Mouse (Mus musculus) heart, embryonic 12.5 days (tissue): ENCODE results near the gene Tmem43. TPM values are rescaled to one million over a fixed set of nuclear protein-coding genes. Genes with fewer than 3 reads are reported as not detected.

Experiments used
- ATAC-seq: fragments of 200-750 bp; cut with Nextera tagmentation; 2 replicates; pipeline ENCODE4 v1.8.0; 2017; ENCODE audit warnings: moderate TSS enrichment, moderate library complexity; ENCODE audit not compliant: insufficient number of reproducible peaks, low FRiP score
- H3K27ac ChIP-seq: fragments of 300-500 bp; sonication (generic); 2 replicates; pipeline ENCODE4 v1.5.1; 2016; ENCODE audit warnings: mild to moderate bottlenecking, moderate library complexity; ENCODE audit not compliant: poor library complexity, severe bottlenecking
- H3K27me3 ChIP-seq: fragments of 300-500 bp; sonication (generic); replicated peaks from 2 replicates; pipeline ENCODE4 v1.6.1; 2016; ENCODE audit warnings: mild to moderate bottlenecking, moderate library complexity
- H3K36me3 ChIP-seq: fragments of 300-500 bp; sonication (generic); 2 replicates; pipeline ENCODE4 v1.6.1; 2016; ENCODE audit warnings: mild to moderate bottlenecking, moderate library complexity
- H3K4me1 ChIP-seq: fragments of 300-500 bp; sonication (generic); replicated peaks from 2 replicates; pipeline ENCODE4 v1.6.1; 2016; ENCODE audit warnings: mild to moderate bottlenecking
- H3K4me2 ChIP-seq: fragments of 300-500 bp; sonication (generic); 2 replicates; pipeline ENCODE4 v1.6.1; 2016; ENCODE audit warnings: mild to moderate bottlenecking, moderate library complexity
- H3K4me3 ChIP-seq: fragments of 300-500 bp; sonication (generic); 2 replicates; pipeline ENCODE4 v1.5.1; 2016; ENCODE audit warnings: mild to moderate bottlenecking
- H3K9ac ChIP-seq: fragments of 300-500 bp; sonication (generic); 2 replicates; pipeline ENCODE4 v1.6.1; 2016; ENCODE audit warnings: mild to moderate bottlenecking, moderate library complexity
- H3K9me3 ChIP-seq: fragments of 300-500 bp; sonication (generic); replicated peaks from 2 replicates; pipeline ENCODE4 v1.6.1; 2016; ENCODE audit warnings: mild to moderate bottlenecking, moderate library complexity
- WGBS: fragments of 180-500 bp; shearing (Covaris S2); methylation state at CpG from one replicate; pipeline ENCODE4 v1.1.7; 2016; 5-methylcytosine and 5-hydroxymethylcytosine counted together
- polyA plus RNA-seq: library from polyadenylated mRNA; unstranded; fragments of >200 nt; fragmentation: Nextera tagmentation; extraction: Ambion mirVana; gene quantifications from 2 replicates; pipeline ENCODE4 v1.2.1, GENCODE M21; 2016

Gene Tmem43
- 33.0 and 35.4 TPM in 2 replicates for polyA plus RNA-seq

- ATAC-seq, result peak; percentile 97
- Histone ChIP-seq H3K4me3 (peak within 1 kb of the TSS; percentile 83), H3K27ac (peak within 1 kb of the TSS; percentile 88), H3K4me2 (peak within 1 kb of the TSS; percentile 80), H3K4me1 (peaks cover 20% of the 10 kb centered on the region), H3K27me3 (no peaks in the 10 kb centered on the region), H3K9ac (peak within 1 kb of the TSS; percentile 86), H3K9me3 (no peaks in the 10 kb centered on the region), H3K36me3 (peaks cover 20% of the 10 kb centered on the region)
- under 1% methylated on average over 73 of the region's 74 CpGs for WGBS
These were observed at the start of gene Tmem43, which contains the start of gene Chchd4 for GRCm38 (mm10) chr6:91472868-91473804. Gene Tmem43, plus strand, starts transcription at chr6:91473703. Gene Chchd4, minus strand, starts transcription at chr6:91473546.

GRCm38 (mm10) chr6:91424151-91424550 lies 49.4 kb upstream of the Tmem43 start:
- Histone ChIP-seq H3K27me3 (peaks cover 37% of the 10 kb centered on the region), H3K27ac (no peak overlapping the region), H3K9me3 (no peaks in the 10 kb centered on the region), H3K4me3 (no peak overlapping the region), H3K4me2 (no peak overlapping the region), H3K9ac (no peak overlapping the region), H3K4me1 (no peaks in the 10 kb centered on the region), H3K36me3 (no peaks in the 10 kb centered on the region)
- WGBS, result 67% methylated on average over 4 of the region's 4 CpGs
- no peak for ATAC-seq

GRCm38 (mm10) chr6:91440474-91441144 lies 32.9 kb upstream of the Tmem43 start:
- H3K9me3 ChIP-seq, result no peaks in the 10 kb centered on the region
- no peak overlapping the region for H3K27ac ChIP-seq
- ATAC-seq, result peak; percentile 95
- peak overlapping the region; percentile 84 for H3K4me2 ChIP-seq
- peak overlapping the region; percentile 59 for H3K4me3 ChIP-seq
- H3K9ac ChIP-seq, result peak overlapping the region; percentile 69
- no peaks in the 10 kb centered on the region for H3K36me3 ChIP-seq
- H3K27me3 ChIP-seq, result peaks cover 33% of the 10 kb centered on the region
- whole genome bisulfite sequencing, result 2% methylated on average over 30 of the region's 30 CpGs
- peaks cover 5% of the 10 kb centered on the region; the same call in 1 of the 2 replicates for H3K4me1 ChIP-seq

- peak; percentile 45 for ATAC-seq
- Histone ChIP-seq H3K27me3 (peaks cover 27% of the 10 kb centered on the region), H3K4me3 (peak overlapping the region; percentile 59), H3K9me3 (no peaks in the 10 kb centered on the region), H3K27ac (no peak overlapping the region), H3K9ac (peak overlapping the region; percentile 69), H3K4me2 (peak overlapping the region; percentile 84), H3K36me3 (no peaks in the 10 kb centered on the region), H3K4me1 (peaks cover 5% of the 10 kb centered on the region; the same call in 1 of the 2 replicates)
- 4% methylated on average over 19 of the region's 19 CpGs for WGBS
These were observed 32.3 kb upstream of the Tmem43 start for GRCm38 (mm10) chr6:91441145-91441662.

GRCm38 (mm10) chr6:91445316-91445715 lies 28.2 kb upstream of the Tmem43 start:
- Histone ChIP-seq H3K9me3 (no peaks in the 10 kb centered on the region), H3K4me2 (no peak overlapping the region), H3K36me3 (no peaks in the 10 kb centered on the region), H3K27ac (no peak overlapping the region), H3K4me3 (no peak overlapping the region), H3K4me1 (peaks cover 5% of the 10 kb centered on the region; the same call in 1 of the 2 replicates), H3K9ac (no peak overlapping the region), H3K27me3 (peaks cover 10% of the 10 kb centered on the region; the same call in 1 of the 2 replicates)
- ATAC-seq, result no peak
- WGBS, result 71% methylated on average over 3 of the region's 3 CpGs

- H3K36me3 ChIP-seq, result no peaks in the 10 kb centered on the region
- no peak for ATAC-seq
- peaks cover 10% of the 10 kb centered on the region; the same call in 1 of the 2 replicates for H3K27me3 ChIP-seq
- H3K27ac ChIP-seq, result no peak overlapping the region
- H3K9ac ChIP-seq, result no peak overlapping the region
- no peaks in the 10 kb centered on the region for H3K9me3 ChIP-seq
- no peak overlapping the region for H3K4me2 ChIP-seq
- no peak overlapping the region for H3K4me3 ChIP-seq
- WGBS, result 42% methylated on average over 3 of the region's 3 CpGs
- no peaks in the 10 kb centered on the region for H3K4me1 ChIP-seq
These were observed 23.9 kb upstream of the Tmem43 start for GRCm38 (mm10) chr6:91449472-91450225.

GRCm38 (mm10) chr6:91452056-91452455 lies 21.4 kb upstream of the Tmem43 start:
- Histone ChIP-seq H3K36me3 (no peaks in the 10 kb centered on the region), H3K4me3 (no peak overlapping the region), H3K4me2 (no peak overlapping the region), H3K9me3 (no peaks in the 10 kb centered on the region), H3K27ac (no peak overlapping the region), H3K9ac (no peak overlapping the region), H3K4me1 (no peaks in the 10 kb centered on the region), H3K27me3 (0 out of 2 replicates have a peak, but pooled peaks cover 6% of the 10 kb centered on the region)
- WGBS, result 62% methylated on average over 1 of the region's 1 CpGs
- no peak for ATAC-seq

- no peak for ATAC-seq
- WGBS, result 23% methylated on average over 5 of the region's 5 CpGs
- Histone ChIP-seq H3K36me3 (no peaks in the 10 kb centered on the region), H3K4me2 (no peak overlapping the region), H3K27me3 (no peaks in the 10 kb centered on the region), H3K9ac (no peak overlapping the region), H3K4me1 (no peaks in the 10 kb centered on the region), H3K9me3 (no peaks in the 10 kb centered on the region), H3K27ac (no peak overlapping the region), H3K4me3 (no peak overlapping the region)
These were observed 19.0 kb upstream of the Tmem43 start for GRCm38 (mm10) chr6:91454546-91454945.

- Histone ChIP-seq H3K27me3 (no peaks in the 10 kb centered on the region), H3K9ac (no peak overlapping the region), H3K9me3 (no peaks in the 10 kb centered on the region), H3K4me3 (no peak overlapping the region), H3K36me3 (peaks cover 18% of the 10 kb centered on the region), H3K4me2 (no peak overlapping the region), H3K27ac (no peak overlapping the region), H3K4me1 (no peaks in the 10 kb centered on the region)
- 79% methylated on average over 1 of the region's 1 CpGs for WGBS
- ATAC-seq, result no peak
These were observed 14.0 kb upstream of the Tmem43 start for GRCm38 (mm10) chr6:91459471-91459870.

- Histone ChIP-seq H3K27ac (no peak overlapping the region), H3K36me3 (peaks cover 64% of the 10 kb centered on the region), H3K4me3 (no peak overlapping the region), H3K4me2 (no peak overlapping the region), H3K9me3 (no peaks in the 10 kb centered on the region), H3K4me1 (no peaks in the 10 kb centered on the region), H3K9ac (no peak overlapping the region), H3K27me3 (no peaks in the 10 kb centered on the region)
- WGBS, result 77% methylated on average over 2 of the region's 2 CpGs
- no peak for ATAC-seq
These were observed 7.7 kb upstream of the Tmem43 start for GRCm38 (mm10) chr6:91465756-91466155.
